In genomic region chr10:84733511-84733910, GRCm38 (mm10) we compare ENCODE assay signal across 28 mouse cellular contexts. TPM values are rescaled to one million over a fixed set of nuclear protein-coding genes. Genes with fewer than 3 reads are reported as not detected.
DNase-seq lines count a peak whose midpoint lies in the region; ATAC-seq lines count a peak whose summit lies in the region.
"Had no signal": no experiment of that assay in that cellular context is flagged by ENCODE, and none has a peak within 500 bp of the region (broad histone marks: within the 10 kb centered on the region; RNA-seq: fewer than 3 reads in every experiment).

No protein-coding gene starts in this region.

- H3K4me3 ChIP-seq in forebrain, embryonic 11.5 days (ENCODE audit: low read depth, low read length), result no peak overlapping the region
- no peak overlapping the region for H3K4me3 ChIP-seq in forebrain, embryonic 10.5 days
- H3K4me3 ChIP-seq in embryonic facial prominence, embryonic 14.5 days (ENCODE audit: low read depth, low read length), result no peak overlapping the region
- H3K4me3 ChIP-seq: embryonic facial prominence, embryonic 13.5 days; forebrain, embryonic 12.5 days; forebrain, embryonic 15.5 days; heart, adult 2 months; heart, embryonic 10.5 days; heart, embryonic 13.5 days; hindbrain, embryonic 12.5 days; hindbrain, embryonic 15.5 days had no signal

- no peak overlapping the region for H3K27ac ChIP-seq in forebrain, embryonic 11.5 days (ENCODE audit: low read depth, low read length)
- H3K27ac ChIP-seq in forebrain, embryonic 10.5 days, result no peak overlapping the region
- no peak overlapping the region for H3K27ac ChIP-seq in embryonic facial prominence, embryonic 14.5 days (replicated peaks; ENCODE audit: low read depth, low read length)
- H3K27ac ChIP-seq: embryonic facial prominence, embryonic 13.5 days; forebrain, embryonic 12.5 days; forebrain, embryonic 15.5 days; heart, adult 2 months; heart, embryonic 10.5 days; heart, embryonic 13.5 days; hindbrain, embryonic 12.5 days; hindbrain, embryonic 15.5 days had no signal

- 85% methylated on average over 6 of the region's 6 CpGs for WGBS in forebrain, embryonic 11.5 days
- WGBS in forebrain, embryonic 10.5 days, result 88% methylated on average over 6 of the region's 6 CpGs
- WGBS in embryonic facial prominence, embryonic 14.5 days, result 48% methylated on average over 6 of the region's 6 CpGs

- no peaks in the 10 kb centered on the region for H3K27me3 ChIP-seq in forebrain, embryonic 11.5 days (ENCODE audit: control insufficient read depth, insufficient read depth, low read length)
- peaks cover 5% of the 10 kb centered on the region; the same call in 1 of the 2 replicates for H3K27me3 ChIP-seq in forebrain, embryonic 10.5 days (ENCODE audit: poor library complexity, severe bottlenecking)
- H3K27me3 ChIP-seq in embryonic facial prominence, embryonic 14.5 days (replicated peaks; ENCODE audit: control insufficient read depth, insufficient read depth, low read length), result no peaks in the 10 kb centered on the region
- H3K27me3 ChIP-seq: CH12.LX; forebrain, embryonic 15.5 days; hindbrain, embryonic 12.5 days; hindbrain, embryonic 15.5 days had no signal

- peak; percentile 37 for DNase-seq in forebrain, embryonic 11.5 days (ENCODE audit: low spot score)
- no peak for DNase-seq in forebrain, embryonic 10.5 days (ENCODE audit: extremely low spot score, low spot score)
- DNase-seq in retina, postnatal 1 day, result peak; percentile 43
- no peak for DNase-seq in retina, embryonic 14.5 days (ENCODE audit: low spot score)
- DNase-seq in embryonic facial prominence, embryonic 14.5 days (ENCODE audit: low spot score), result peak; percentile 39
- DNase-seq: adrenal gland, adult 8-10 months; adrenal gland, postnatal 25 days; B cell, adult 2 months; cerebellum, adult 18-20 months; cerebellum, adult 9-10 months; cerebellum, postnatal 14 days; gastrocnemius, postnatal 25 days; heart, adult 2 months; heart, postnatal 14 days; heart, postnatal 4 days; kidney, adult 2 months had no signal

- H3K9ac ChIP-seq in forebrain, embryonic 11.5 days (ENCODE audit: low read length), result no peak overlapping the region
- no peak overlapping the region for H3K9ac ChIP-seq in embryonic facial prominence, embryonic 14.5 days (ENCODE audit: low read depth, low read length)
- H3K9ac ChIP-seq: embryonic facial prominence, embryonic 13.5 days; forebrain, embryonic 12.5 days; forebrain, embryonic 15.5 days; heart, embryonic 13.5 days; hindbrain, embryonic 12.5 days; hindbrain, embryonic 15.5 days had no signal

- no peaks in the 10 kb centered on the region for H3K36me3 ChIP-seq in forebrain, embryonic 11.5 days (ENCODE audit: control insufficient read depth, insufficient read depth, low read length)
- no peaks in the 10 kb centered on the region for H3K36me3 ChIP-seq in forebrain, embryonic 10.5 days (replicated peaks)
- H3K36me3 ChIP-seq in embryonic facial prominence, embryonic 14.5 days (ENCODE audit: control insufficient read depth, insufficient read depth, low read length), result no peaks in the 10 kb centered on the region
- H3K36me3 ChIP-seq: embryonic facial prominence, embryonic 13.5 days; forebrain, embryonic 12.5 days; forebrain, embryonic 15.5 days; heart, embryonic 10.5 days; heart, embryonic 13.5 days; hindbrain, embryonic 12.5 days; hindbrain, embryonic 15.5 days had no signal

- ATAC-seq in forebrain, embryonic 11.5 days (replicated peaks; ENCODE audit: low FRiP score), result no peak
- no peak; the same call in 1 of the 2 replicates for ATAC-seq in embryonic facial prominence, embryonic 14.5 days (ENCODE audit: low read depth)
- no peak for ATAC-seq in inflammation-experienced regulatory T-cells, adult 6 months
- ATAC-seq: activated CD4-positive, CD25-positive, alpha-beta regulatory T cell, adult 4 months; forebrain, embryonic 15.5 days; intestine, embryonic 16.5 days had no signal

- no peak overlapping the region for H3K4me2 ChIP-seq in forebrain, embryonic 11.5 days (ENCODE audit: low read depth, low read length, severe bottlenecking)
- no peak overlapping the region for H3K4me2 ChIP-seq in embryonic facial prominence, embryonic 14.5 days (ENCODE audit: low read depth, low read length)
- H3K4me2 ChIP-seq: embryonic facial prominence, embryonic 13.5 days; forebrain, embryonic 12.5 days; forebrain, embryonic 15.5 days; heart, embryonic 13.5 days; hindbrain, embryonic 12.5 days; hindbrain, embryonic 15.5 days had no signal

- H3K9me3 ChIP-seq in forebrain, embryonic 11.5 days (ENCODE audit: control insufficient read depth, low read length), result no peaks in the 10 kb centered on the region; the same call in 1 of the 2 replicates
- H3K9me3 ChIP-seq in forebrain, embryonic 10.5 days, result no peaks in the 10 kb centered on the region
- no peaks in the 10 kb centered on the region for H3K9me3 ChIP-seq in embryonic facial prominence, embryonic 14.5 days (ENCODE audit: control insufficient read depth, low read length)
- H3K9me3 ChIP-seq: embryonic facial prominence, embryonic 13.5 days; forebrain, embryonic 12.5 days; forebrain, embryonic 15.5 days; G1E; heart, embryonic 10.5 days; heart, embryonic 13.5 days; hindbrain, embryonic 12.5 days; hindbrain, embryonic 15.5 days had no signal

- H3K4me1 ChIP-seq in forebrain, embryonic 11.5 days (replicated peaks; ENCODE audit: control insufficient read depth, insufficient read depth, low read length), result no peaks in the 10 kb centered on the region
- H3K4me1 ChIP-seq in forebrain, embryonic 10.5 days, result 0 out of 2 replicates have a peak, but pooled peaks cover 5% of the 10 kb centered on the region
- H3K4me1 ChIP-seq in embryonic facial prominence, embryonic 14.5 days (ENCODE audit: control insufficient read depth, insufficient read depth, low read length), result no peaks in the 10 kb centered on the region
- H3K4me1 ChIP-seq: forebrain, embryonic 12.5 days; forebrain, embryonic 15.5 days; heart, embryonic 10.5 days; hindbrain, embryonic 15.5 days had no signal

RNA-seq across cellular contexts. Expression of gene Rfx4, which starts 22.4 kb away (rescaled TPM):
- polyA plus RNA-seq in forebrain, embryonic 11.5 days (2014; fragmentation: Nextera tagmentation; extraction: Ambion mirVana), result 33.0 and 36.0 TPM in 2 replicates
- 24.8 and 26.1 TPM in 2 replicates for polyA plus RNA-seq in forebrain, embryonic 10.5 days (2016; fragmentation: Nextera tagmentation; extraction: Ambion mirVana)
- 0.15 and 0.50 TPM in 2 replicates for polyA plus RNA-seq in embryonic facial prominence, embryonic 14.5 days (2014; fragmentation: Nextera tagmentation; extraction: Ambion mirVana)
- polyA plus RNA-seq in inflammation-experienced regulatory T-cells, adult 6 months (2017; shearing (Covaris generic)), result under 1 TPM in 1 of 3 experiments, not detected in 2; 0.18 TPM
- polyA plus RNA-seq: activated CD4-positive, CD25-positive, alpha-beta regulatory T cell, adult 4 months; G1E; heart, adult 2 months; heart, embryonic 13.5 days; intestine, embryonic 16.5 days had no signal

Comparison
In these comparisons a context has a peak if more than half of its experiments do, and no peak if none do; other contexts are left out.
1. DNase-seq: peak in forebrain, embryonic 11.5 days (single experiment), retina, postnatal 1 day (single experiment) and embryonic facial prominence, embryonic 14.5 days (single experiment); none in forebrain, embryonic 10.5 days (single experiment) and retina, embryonic 14.5 days (single experiment).
2. RNA of gene Rfx4, which starts 22.4 kb away (polyA plus RNA-seq): 33.0 to 36.0 TPM in forebrain, embryonic 11.5 days and 24.8 to 26.1 TPM in forebrain, embryonic 10.5 days; 0.15 to 0.50 TPM in embryonic facial prominence, embryonic 14.5 days and 0.18 TPM in inflammation-experienced regulatory T-cells, adult 6 months; every median in the first group is over 10 times any median in the second.